Mouse (Mus musculus) hindbrain, embryonic 15.5 days (tissue): ENCODE measurements around the gene Gne. TPM values are rescaled to one million over a fixed set of nuclear protein-coding genes. Genes with fewer than 3 reads are reported as not detected.

Experiments used
- ATAC-seq: fragments of 200-750 bp; cut with Nextera tagmentation; 2 replicates; pipeline ENCODE4 v1.8.0; 2017; ENCODE audit warnings: low read depth, moderate number of reproducible peaks, moderate TSS enrichment; ENCODE audit not compliant: low FRiP score
- H3K27ac ChIP-seq: fragments of 300-500 bp; sonication (generic); replicated peaks from 2 replicates; pipeline ENCODE4 v1.5.1; 2015; ENCODE audit warnings: mild to moderate bottlenecking, inconsistent platforms
- H3K27me3 ChIP-seq: fragments of 300-500 bp; sonication (generic); 2 replicates; pipeline ENCODE4 v1.6.1; 2015; ENCODE audit warnings: control low read depth, inconsistent platforms
- H3K36me3 ChIP-seq: fragments of 300-500 bp; sonication (generic); 2 replicates; pipeline ENCODE4 v1.6.1; 2015; ENCODE audit warnings: control low read depth, inconsistent platforms
- H3K4me1 ChIP-seq: fragments of 300-500 bp; sonication (generic); replicated peaks from 2 replicates; pipeline ENCODE4 v1.6.1; 2015; ENCODE audit warnings: control low read depth, inconsistent platforms
- H3K4me2 ChIP-seq: fragments of 300-500 bp; sonication (generic); 2 replicates; pipeline ENCODE4 v1.6.1; 2015; ENCODE audit warnings: moderate library complexity, mild to moderate bottlenecking, inconsistent platforms
- H3K4me3 ChIP-seq: fragments of 300-500 bp; sonication (generic); 2 replicates; pipeline ENCODE4 v1.5.1; 2015; ENCODE audit warnings: mild to moderate bottlenecking, inconsistent platforms
- H3K9ac ChIP-seq: fragments of 300-500 bp; sonication (generic); 2 replicates; pipeline ENCODE4 v1.6.1; 2015; ENCODE audit warnings: inconsistent platforms
- H3K9me3 ChIP-seq: fragments of 300-500 bp; sonication (generic); 2 replicates; pipeline ENCODE4 v1.6.1; 2016; ENCODE audit warnings: control low read depth, inconsistent platforms
- WGBS: fragments of 180-500 bp; shearing (Covaris S2); methylation state at CpG from one replicate; pipeline ENCODE4 v1.1.7; 2015; 5-methylcytosine and 5-hydroxymethylcytosine counted together
- polyA plus RNA-seq: library from polyadenylated mRNA; unstranded; fragments of >200 nt; fragmentation: Nextera tagmentation; extraction: Ambion mirVana; gene quantifications from 2 replicates; pipeline ENCODE4 v1.2.1, GENCODE M21; 2015

Gne gene
- polyA plus RNA-seq = 25.1 and 28.6 TPM in 2 replicates

- WGBS = 25% methylated on average over 11 of the region's 11 CpGs
- no peak within 1 kb of the TSS for H3K4me3 ChIP-seq
Measured at GRCm38 (mm10) chr4:44083945-44084344, at the start of gene Gne. TSS of gene Gne (minus strand) at chr4:44084177.

GRCm38 (mm10) chr4:44126805-44127204, 42.8 kb upstream of the Gne start:
- no peaks in the 10 kb centered on the region for H3K9me3 ChIP-seq
- peaks cover 45% of the 10 kb centered on the region for H3K36me3 ChIP-seq
- no peak overlapping the region for H3K27ac ChIP-seq
- WGBS = 96% methylated on average over 12 of the region's 12 CpGs
- H3K4me1 ChIP-seq = no peaks in the 10 kb centered on the region
- no peak overlapping the region for H3K9ac ChIP-seq
- no peak overlapping the region for H3K4me3 ChIP-seq
- no peaks in the 10 kb centered on the region for H3K27me3 ChIP-seq
- H3K4me2 ChIP-seq = no peak overlapping the region
- no peak for ATAC-seq

More at GRCm38 (mm10) chr4:44083945-44084344, at the start of gene Gne:
- Histone ChIP-seq H3K4me1 (no peaks in the 10 kb centered on the region), H3K27me3 (no peaks in the 10 kb centered on the region), H3K4me2 (no peak within 1 kb of the TSS), H3K27ac (no peak within 1 kb of the TSS), H3K9ac (no peak within 1 kb of the TSS), H3K36me3 (no peaks in the 10 kb centered on the region), H3K9me3 (no peaks in the 10 kb centered on the region)
- ATAC-seq = no peak

GRCm38 (mm10) chr4:44119410-44120201, 35.6 kb upstream of the Gne start:
- Histone ChIP-seq H3K4me1 (no peaks in the 10 kb centered on the region), H3K4me3 (no peak overlapping the region), H3K9me3 (no peaks in the 10 kb centered on the region), H3K27ac (no peak overlapping the region), H3K27me3 (no peaks in the 10 kb centered on the region), H3K9ac (no peak overlapping the region), H3K36me3 (no peaks in the 10 kb centered on the region), H3K4me2 (no peak overlapping the region)
- WGBS = 53% methylated on average over 9 of the region's 9 CpGs
- 0 out of 2 replicates have a peak, but pooled peaks have one; percentile 34 for ATAC-seq

GRCm38 (mm10) chr4:44115046-44115445, 31.1 kb upstream of the Gne start:
- ATAC-seq = no peak
- H3K4me3 ChIP-seq = no peak overlapping the region
- no peak overlapping the region for H3K4me2 ChIP-seq
- H3K9ac ChIP-seq = no peak overlapping the region
- H3K27ac ChIP-seq = no peak overlapping the region
- no peaks in the 10 kb centered on the region for H3K9me3 ChIP-seq
- 90% methylated on average over 13 of the region's 13 CpGs for WGBS
- H3K36me3 ChIP-seq = no peaks in the 10 kb centered on the region
- no peaks in the 10 kb centered on the region for H3K27me3 ChIP-seq
- peaks cover 9% of the 10 kb centered on the region for H3K4me1 ChIP-seq

GRCm38 (mm10) chr4:44113393-44114138, 29.6 kb upstream of the Gne start:
- H3K36me3 ChIP-seq = no peaks in the 10 kb centered on the region
- H3K9me3 ChIP-seq = no peaks in the 10 kb centered on the region
- no peak for ATAC-seq
- H3K27me3 ChIP-seq = no peaks in the 10 kb centered on the region
- no peak overlapping the region for H3K27ac ChIP-seq
- H3K4me3 ChIP-seq = no peak overlapping the region
- 35% methylated on average over 16 of the region's 16 CpGs for WGBS
- no peak overlapping the region for H3K9ac ChIP-seq
- peak overlapping the region; percentile 24; the same call in 1 of the 2 replicates for H3K4me2 ChIP-seq
- peaks cover 9% of the 10 kb centered on the region for H3K4me1 ChIP-seq

- no peak for ATAC-seq
- H3K27ac ChIP-seq = no peak overlapping the region
- H3K36me3 ChIP-seq = no peaks in the 10 kb centered on the region
- H3K9me3 ChIP-seq = no peaks in the 10 kb centered on the region
- no peak overlapping the region for H3K4me3 ChIP-seq
- no peak overlapping the region for H3K4me2 ChIP-seq
- no peak overlapping the region for H3K9ac ChIP-seq
- WGBS = 27% methylated on average over 4 of the region's 4 CpGs
- no peaks in the 10 kb centered on the region for H3K27me3 ChIP-seq
- H3K4me1 ChIP-seq = peaks cover 9% of the 10 kb centered on the region
Measured at GRCm38 (mm10) chr4:44112741-44113140, 28.8 kb upstream of the Gne start.

- 81% methylated on average over 7 of the region's 7 CpGs for WGBS
- no peak for ATAC-seq
- no peaks in the 10 kb centered on the region for H3K36me3 ChIP-seq
- H3K27me3 ChIP-seq = no peaks in the 10 kb centered on the region
- no peak overlapping the region for H3K4me2 ChIP-seq
- H3K27ac ChIP-seq = no peak overlapping the region
- H3K4me3 ChIP-seq = no peak overlapping the region
- peaks cover 9% of the 10 kb centered on the region for H3K4me1 ChIP-seq
- H3K9me3 ChIP-seq = no peaks in the 10 kb centered on the region
- no peak overlapping the region for H3K9ac ChIP-seq
Measured at GRCm38 (mm10) chr4:44110771-44111170, 26.8 kb upstream of the Gne start.

GRCm38 (mm10) chr4:44108297-44108696, 24.3 kb upstream of the Gne start:
- Histone ChIP-seq H3K4me2 (no peak overlapping the region), H3K9me3 (no peaks in the 10 kb centered on the region), H3K36me3 (no peaks in the 10 kb centered on the region), H3K27ac (no peak overlapping the region), H3K9ac (no peak overlapping the region), H3K4me1 (peaks cover 1% of the 10 kb centered on the region), H3K4me3 (no peak overlapping the region), H3K27me3 (no peaks in the 10 kb centered on the region)
- no peak for ATAC-seq
- WGBS = 94% methylated on average over 6 of the region's 6 CpGs

- Histone ChIP-seq H3K27me3 (no peaks in the 10 kb centered on the region), H3K27ac (no peak overlapping the region), H3K4me3 (no peak overlapping the region), H3K4me2 (no peak overlapping the region), H3K36me3 (no peaks in the 10 kb centered on the region), H3K9me3 (no peaks in the 10 kb centered on the region), H3K4me1 (no peaks in the 10 kb centered on the region), H3K9ac (no peak overlapping the region)
- WGBS = 52% methylated on average over 6 of the region's 6 CpGs
- no peak for ATAC-seq
Measured at GRCm38 (mm10) chr4:44107339-44107738, 23.4 kb upstream of the Gne start.

GRCm38 (mm10) chr4:44106297-44106821, 22.4 kb upstream of the Gne start:
- H3K9ac ChIP-seq = no peak overlapping the region

GRCm38 (mm10) chr4:44104195-44104917, 20.4 kb upstream of the Gne start:
- no peaks in the 10 kb centered on the region for H3K27me3 ChIP-seq
- H3K4me1 ChIP-seq = no peaks in the 10 kb centered on the region
- no peak overlapping the region for H3K9ac ChIP-seq
- H3K4me3 ChIP-seq = no peak overlapping the region
- no peak overlapping the region for H3K27ac ChIP-seq
- H3K4me2 ChIP-seq = no peak overlapping the region
- 49% methylated on average over 8 of the region's 8 CpGs for WGBS
- H3K36me3 ChIP-seq = no peaks in the 10 kb centered on the region
- no peaks in the 10 kb centered on the region for H3K9me3 ChIP-seq
- ATAC-seq = no peak

More at GRCm38 (mm10) chr4:44106297-44106821, 22.4 kb upstream of the Gne start:
- Histone ChIP-seq H3K9me3 (no peaks in the 10 kb centered on the region), H3K4me2 (peak overlapping the region; percentile 46), H3K4me3 (peak overlapping the region; percentile 25), H3K36me3 (no peaks in the 10 kb centered on the region), H3K27ac (no peak overlapping the region), H3K4me1 (no peaks in the 10 kb centered on the region), H3K27me3 (no peaks in the 10 kb centered on the region)
- peak; percentile 57; the same call in 1 of the 2 replicates for ATAC-seq
- 24% methylated on average over 18 of the region's 18 CpGs for WGBS
